Mouse (Mus musculus) liver, embryonic 13.5 days (tissue): Measurements from ENCODE around the gene Sp7. TPM values are rescaled to one million over a fixed set of nuclear protein-coding genes. Genes with fewer than 3 reads are reported as not detected.

Experiments used
- ATAC-seq: fragments of 200-750 bp; cut with Nextera tagmentation; 2 replicates; pipeline ENCODE4 v1.8.0; 2017; ENCODE audit warnings: low read depth, mild to moderate bottlenecking, moderate number of reproducible peaks, moderate library complexity
- DNase-seq: peaks from one replicate; pipeline ENCODE4 v3.0.0; 2022
- H3K27ac ChIP-seq: fragments of 300-500 bp; sonication (generic); 2 replicates; pipeline ENCODE4 v1.5.1; 2015; ENCODE audit warnings: moderate library complexity, mild to moderate bottlenecking, inconsistent platforms
- H3K27me3 ChIP-seq: fragments of 300-500 bp; sonication (generic); 2 replicates; pipeline ENCODE4 v1.6.1; 2015; ENCODE audit warnings: mild to moderate bottlenecking, inconsistent platforms
- H3K36me3 ChIP-seq: fragments of 300-500 bp; sonication (generic); 2 replicates; pipeline ENCODE4 v1.6.1; 2015; ENCODE audit warnings: mild to moderate bottlenecking, inconsistent platforms
- H3K4me1 ChIP-seq: fragments of 300-500 bp; sonication (generic); replicated peaks from 2 replicates; pipeline ENCODE4 v1.6.1; 2015; ENCODE audit warnings: inconsistent platforms
- H3K4me2 ChIP-seq: fragments of 300-500 bp; sonication (generic); 2 replicates; pipeline ENCODE4 v1.6.1; 2015; ENCODE audit warnings: inconsistent platforms, mild to moderate bottlenecking, moderate library complexity
- H3K4me3 ChIP-seq: fragments of 300-500 bp; sonication (generic); replicated peaks from 2 replicates; pipeline ENCODE4 v1.5.1; 2015; ENCODE audit warnings: mild to moderate bottlenecking, inconsistent platforms
- H3K9ac ChIP-seq: fragments of 300-500 bp; sonication (generic); 2 replicates; pipeline ENCODE4 v1.6.1; 2015; ENCODE audit warnings: mild to moderate bottlenecking, inconsistent platforms
- H3K9me3 ChIP-seq: fragments of 300-500 bp; sonication (generic); replicated peaks from 2 replicates; pipeline ENCODE4 v1.6.1; 2016; ENCODE audit warnings: inconsistent platforms
- WGBS: fragments of 180-500 bp; shearing (Covaris S2); methylation state at CpG from one replicate; pipeline ENCODE4 v1.1.7; 2015; ENCODE audit not compliant: insufficient replicate concordance; 5-methylcytosine and 5-hydroxymethylcytosine counted together
- polyA plus RNA-seq: library from polyadenylated mRNA; unstranded; fragments of >200 nt; fragmentation: Nextera tagmentation; extraction: Ambion mirVana; gene quantifications from 2 replicates; pipeline ENCODE4 v1.2.1, GENCODE M21; 2015

Gene Sp7
- polyA plus RNA-seq, 1 experiment from 2014 or later = 0.07 TPM

GRCm38 (mm10) chr15:102404608-102405488, 37.9 kb upstream of the Sp7 start:
- H3K4me2 ChIP-seq = peak overlapping the region; percentile 70
- H3K27ac ChIP-seq = peak overlapping the region; percentile 98
- ATAC-seq (peak; percentile 17), DNase-seq (no peak)
- 12% methylated on average over 34 of the region's 34 CpGs for WGBS
- H3K4me1 ChIP-seq = peaks cover 65% of the 10 kb centered on the region
- H3K4me3 ChIP-seq = peak overlapping the region; percentile 66
- H3K9ac ChIP-seq = peak overlapping the region; percentile 81
- no peaks in the 10 kb centered on the region for H3K27me3 ChIP-seq
- peaks cover 23% of the 10 kb centered on the region for H3K36me3 ChIP-seq
- H3K9me3 ChIP-seq = no peaks in the 10 kb centered on the region

- no peaks in the 10 kb centered on the region for H3K27me3 ChIP-seq
- H3K4me3 ChIP-seq = no peak overlapping the region
- no peaks in the 10 kb centered on the region for H3K9me3 ChIP-seq
- no peak overlapping the region for H3K27ac ChIP-seq
- H3K36me3 ChIP-seq = no peaks in the 10 kb centered on the region
- DNase-seq (no peak), ATAC-seq (no peak)
- no peak overlapping the region for H3K9ac ChIP-seq
- peaks cover 59% of the 10 kb centered on the region for H3K4me1 ChIP-seq
- H3K4me2 ChIP-seq = no peak overlapping the region
- 92% methylated on average over 3 of the region's 3 CpGs for WGBS
These were observed 35.2 kb upstream of the Sp7 start for GRCm38 (mm10) chr15:102402210-102402609.

- H3K9me3 ChIP-seq = no peaks in the 10 kb centered on the region
- no peak overlapping the region for H3K9ac ChIP-seq
- ATAC-seq (no peak), DNase-seq (peak; percentile 34)
- 36% methylated on average over 2 of the region's 2 CpGs for WGBS
- H3K4me3 ChIP-seq = no peak overlapping the region
- peak overlapping the region; percentile 83; the same call in 1 of the 2 replicates for H3K27ac ChIP-seq
- H3K27me3 ChIP-seq = no peaks in the 10 kb centered on the region
- H3K4me1 ChIP-seq = peaks cover 64% of the 10 kb centered on the region
- no peak overlapping the region for H3K4me2 ChIP-seq
- H3K36me3 ChIP-seq = no peaks in the 10 kb centered on the region
These were observed 34.3 kb upstream of the Sp7 start for GRCm38 (mm10) chr15:102401278-102401677.

GRCm38 (mm10) chr15:102400476-102401045, 33.6 kb upstream of the Sp7 start:
- Histone ChIP-seq H3K9ac (peak overlapping the region; percentile 80), H3K4me2 (peak overlapping the region; percentile 82), H3K27me3 (no peaks in the 10 kb centered on the region), H3K4me1 (peaks cover 71% of the 10 kb centered on the region), H3K27ac (peak overlapping the region; percentile 83), H3K4me3 (peak overlapping the region; percentile 69; the same call in 1 of the 2 replicates), H3K36me3 (no peaks in the 10 kb centered on the region), H3K9me3 (no peaks in the 10 kb centered on the region)
- WGBS = 72% methylated on average over 10 of the region's 10 CpGs
- ATAC-seq = no peak
- no peak for DNase-seq

GRCm38 (mm10) chr15:102399229-102400221, 32.5 kb upstream of the Sp7 start:
- Histone ChIP-seq H3K4me3 (peak overlapping the region; percentile 69), H3K27ac (peak overlapping the region; percentile 83), H3K4me2 (peak overlapping the region; percentile 82), H3K9me3 (no peaks in the 10 kb centered on the region), H3K9ac (peak overlapping the region; percentile 80), H3K4me1 (peaks cover 78% of the 10 kb centered on the region), H3K27me3 (no peaks in the 10 kb centered on the region), H3K36me3 (no peaks in the 10 kb centered on the region)
- 2% methylated on average over 34 of the region's 34 CpGs for WGBS
- peak; percentile 74 for DNase-seq
- ATAC-seq = peak; percentile 79

- Histone ChIP-seq H3K4me1 (peaks cover 81% of the 10 kb centered on the region), H3K4me3 (peak overlapping the region; percentile 69), H3K27ac (peak overlapping the region; percentile 83), H3K27me3 (no peaks in the 10 kb centered on the region), H3K4me2 (peak overlapping the region; percentile 82), H3K9ac (peak overlapping the region; percentile 80; the same call in 1 of the 2 replicates), H3K9me3 (no peaks in the 10 kb centered on the region), H3K36me3 (no peaks in the 10 kb centered on the region)
- ATAC-seq (no peak), DNase-seq (no peak)
- WGBS = 62% methylated on average over 5 of the region's 5 CpGs
These were observed 31.6 kb upstream of the Sp7 start for GRCm38 (mm10) chr15:102398629-102399028.

- peak overlapping the region; percentile 1; the same call in 1 of the 2 replicates for H3K4me2 ChIP-seq
- peak; percentile 68 for DNase-seq
These were observed 28.1 kb upstream of the Sp7 start for GRCm38 (mm10) chr15:102395061-102395460.

GRCm38 (mm10) chr15:102393584-102394014, 26.6 kb upstream of the Sp7 start:
- Histone ChIP-seq H3K4me1 (peaks cover 71% of the 10 kb centered on the region), H3K4me3 (no peak overlapping the region), H3K4me2 (no peak overlapping the region), H3K27me3 (no peaks in the 10 kb centered on the region), H3K27ac (peak overlapping the region; percentile 71), H3K9me3 (no peaks in the 10 kb centered on the region), H3K9ac (no peak overlapping the region), H3K36me3 (no peaks in the 10 kb centered on the region)
- DNase-seq = no peak
- no peak for ATAC-seq

More at GRCm38 (mm10) chr15:102395061-102395460, 28.1 kb upstream of the Sp7 start:
- Histone ChIP-seq H3K9me3 (no peaks in the 10 kb centered on the region), H3K9ac (peak overlapping the region; percentile 24; the same call in 1 of the 2 replicates), H3K27ac (peak overlapping the region; percentile 71), H3K36me3 (no peaks in the 10 kb centered on the region), H3K27me3 (no peaks in the 10 kb centered on the region), H3K4me1 (peaks cover 81% of the 10 kb centered on the region), H3K4me3 (no peak overlapping the region)
- WGBS = 8% methylated on average over 3 of the region's 3 CpGs
- peak; percentile 78 for ATAC-seq

- Histone ChIP-seq H3K4me2 (no peak overlapping the region), H3K9me3 (no peaks in the 10 kb centered on the region), H3K27me3 (no peaks in the 10 kb centered on the region), H3K27ac (peak overlapping the region; percentile 71), H3K9ac (no peak overlapping the region), H3K4me3 (no peak overlapping the region), H3K4me1 (peaks cover 65% of the 10 kb centered on the region), H3K36me3 (no peaks in the 10 kb centered on the region)
- ATAC-seq (no peak), DNase-seq (no peak)
- 27% methylated on average over 2 of the region's 2 CpGs for WGBS
These were observed 25.5 kb upstream of the Sp7 start for GRCm38 (mm10) chr15:102392520-102392919.

GRCm38 (mm10) chr15:102388942-102389341, 22.0 kb upstream of the Sp7 start:
- Histone ChIP-seq H3K27me3 (no peaks in the 10 kb centered on the region), H3K36me3 (no peaks in the 10 kb centered on the region), H3K9ac (no peak overlapping the region), H3K4me1 (peaks cover 40% of the 10 kb centered on the region), H3K27ac (no peak overlapping the region), H3K9me3 (no peaks in the 10 kb centered on the region), H3K4me3 (no peak overlapping the region), H3K4me2 (no peak overlapping the region)
- no peak for ATAC-seq
- WGBS = 54% methylated on average over 3 of the region's 3 CpGs
- DNase-seq = no peak
